15 mouse cellular contexts compared by ENCODE assay signal in the genomic region with DNA sequence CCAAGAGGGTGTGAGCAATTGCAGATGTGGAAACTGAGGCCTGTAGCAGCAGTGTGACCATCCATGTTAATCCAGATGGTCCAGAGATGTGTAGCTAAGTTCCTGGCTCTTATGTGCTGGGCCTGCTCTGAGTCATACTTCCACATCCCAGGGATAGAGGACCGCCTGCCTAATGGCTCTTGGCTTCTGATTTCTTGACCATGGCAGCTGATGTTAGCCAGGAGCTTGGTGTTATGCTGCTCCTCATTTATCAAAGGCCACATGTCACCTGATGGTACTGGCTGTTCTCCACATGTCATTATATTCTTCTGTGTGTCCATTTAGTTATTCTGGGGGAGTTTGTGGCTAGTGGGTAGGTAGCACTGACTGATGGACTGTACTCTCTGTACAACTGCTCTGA.
"Had no signal": no experiment of that assay in that cellular context is flagged by ENCODE, and none has a peak within 500 bp of the region (broad histone marks: within the 10 kb centered on the region; RNA-seq: fewer than 3 reads in every experiment).

No protein-coding gene starts in this region.

- DNase-seq: heart, postnatal 10 days; heart, postnatal 14 days; heart, postnatal 36 days; heart, postnatal 4 days; kidney, adult 11 months; kidney, adult 18-20 months; kidney, adult 2 months; kidney, adult 8-10 months; kidney, postnatal 10 days; kidney, postnatal 14 days; kidney, postnatal 25 days; kidney, postnatal 36 days; kidney, postnatal 4 days; layer of hippocampus, adult 9-11 months; layer of hippocampus, postnatal 36 days had no signal
